Mouse (Mus musculus): ENCODE results near the gene Abraxas1. TPM values are rescaled to one million over a fixed set of nuclear protein-coding genes. Genes with fewer than 3 reads are reported as not detected.

Gene Abraxas1
- polyA plus RNA-seq, 1 experiment from 2014 or later = 32.3 TPM

DNA sequence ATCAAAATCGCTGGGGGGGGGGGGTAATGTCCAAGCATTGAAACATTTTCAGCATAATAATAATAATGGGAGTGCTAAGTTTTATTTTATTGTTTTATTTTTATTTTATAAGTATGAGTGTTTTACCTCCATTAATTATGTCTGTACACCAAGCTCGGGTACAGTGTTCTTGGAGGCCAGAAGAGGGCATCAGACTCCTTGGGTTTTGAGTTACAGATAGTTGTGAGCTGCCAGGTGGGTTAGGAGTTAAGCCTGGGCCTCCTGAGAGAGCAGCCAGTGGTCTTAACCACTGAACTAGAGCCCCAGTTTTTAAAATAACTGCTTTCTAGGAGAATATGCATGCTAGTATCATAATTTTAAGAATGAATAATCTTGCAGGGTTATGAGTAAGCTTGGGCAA is 5.2 kb upstream of the Abraxas1 start:
- Histone ChIP-seq H3K9me3 (ENCODE audit: control insufficient read depth, low read length) (no peaks in the 10 kb centered on the region), H3K9ac (ENCODE audit: low read length) (no peak overlapping the region), H3K4me2 (ENCODE audit: low read length) (no peak overlapping the region), H3K4me1 (ENCODE audit: control insufficient read depth in 2 of 2, insufficient read depth in 2 of 2, low read length in 2 of 2) (peaks cover 0 to 3% of the 10 kb centered on the region in 2 experiments; a peak in 1 of 4 replicates), H3K4me3 (ENCODE audit: control insufficient read depth in 1 of 2, insufficient read depth in 1 of 2, low read depth in 1 of 2, low read length in 2 of 2) (no peak overlapping the region), H3K27me3 (ENCODE audit: control insufficient read depth, insufficient read depth, low read length) (no peaks in the 10 kb centered on the region), H3K36me3 (ENCODE audit: control insufficient read depth, insufficient read depth, low read length) (no peaks in the 10 kb centered on the region), H3K27ac (replicated peaks in 1 of 2; ENCODE audit: control insufficient read depth in 1 of 2, insufficient read depth in 1 of 2, low read depth in 2 of 2, low read length in 2 of 2) (no peak overlapping the region)
- WGBS = 25% methylated on average over 2 of the region's 2 CpGs
- ATAC-seq (ENCODE audit: insufficient number of reproducible peaks, insufficient read depth, low FRiP score, low read depth) = no peak

DNA sequence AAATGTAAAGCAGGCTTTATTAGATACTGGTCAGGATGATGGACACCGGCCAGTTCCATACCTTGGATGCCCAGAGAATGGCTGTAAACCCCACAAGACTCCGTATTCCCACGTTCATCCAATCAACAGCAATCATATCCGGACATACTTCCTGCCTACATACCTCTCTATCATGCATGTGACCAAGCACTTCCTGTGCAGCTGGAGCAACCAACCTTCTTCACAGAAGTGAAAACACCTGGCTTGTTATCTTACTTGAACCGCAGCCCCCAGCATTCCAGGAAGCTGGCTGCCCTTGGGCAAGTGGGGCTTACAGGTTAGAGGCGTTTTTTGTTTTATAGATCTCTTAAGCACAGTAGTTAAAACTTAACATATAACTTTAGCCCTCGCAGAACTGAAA is 2.1 kb upstream of the Abraxas1 start:
- WGBS = 77% methylated on average over 7 of the region's 7 CpGs
- H3K4me2 ChIP-seq (ENCODE audit: low read length) = no peak overlapping the region
- ATAC-seq (ENCODE audit: insufficient number of reproducible peaks, insufficient read depth, low FRiP score, low read depth) = no peak

GRCm38 (mm10) chr5:100821375-100821774 is 610 bp upstream of the Abraxas1 start:
- H3K4me3 ChIP-seq (ENCODE audit: control insufficient read depth in 1 of 2, insufficient read depth in 1 of 2, low read depth in 1 of 2, low read length in 2 of 2) = peak overlapping the region in 1 of 2 experiments; percentile 84; a peak in 2 of 4 replicates
- H3K4me2 ChIP-seq (ENCODE audit: low read length) = peak overlapping the region; percentile 78
- H3K9ac ChIP-seq (ENCODE audit: low read length) = peak overlapping the region; percentile 97
- no peak for ATAC-seq (ENCODE audit: insufficient number of reproducible peaks, insufficient read depth, low FRiP score, low read depth)
- H3K4me1 ChIP-seq (ENCODE audit: control insufficient read depth in 2 of 2, insufficient read depth in 2 of 2, low read length in 2 of 2) = peaks cover 0 to 8% of the 10 kb centered on the region in 2 experiments; a peak in 2 of 4 replicates
- no peak overlapping the region for H3K27ac ChIP-seq (replicated peaks in 1 of 2; ENCODE audit: control insufficient read depth in 1 of 2, insufficient read depth in 1 of 2, low read depth in 2 of 2, low read length in 2 of 2)
- 78% methylated on average over 8 of the region's 8 CpGs for WGBS
- H3K36me3 ChIP-seq (ENCODE audit: control insufficient read depth, insufficient read depth, low read length) = peaks cover 21% of the 10 kb centered on the region
- H3K9me3 ChIP-seq (ENCODE audit: control insufficient read depth, low read length) = no peaks in the 10 kb centered on the region
- H3K27me3 ChIP-seq (ENCODE audit: control insufficient read depth, insufficient read depth, low read length) = no peaks in the 10 kb centered on the region

More for the DNA sequence above, 2.1 kb upstream of the Abraxas1 start:
- Histone ChIP-seq H3K4me1 (ENCODE audit: control insufficient read depth in 2 of 2, insufficient read depth in 2 of 2, low read length in 2 of 2) (peaks cover 0 to 8% of the 10 kb centered on the region in 2 experiments; a peak in 2 of 4 replicates), H3K27ac (replicated peaks in 1 of 2; ENCODE audit: control insufficient read depth in 1 of 2, insufficient read depth in 1 of 2, low read depth in 2 of 2, low read length in 2 of 2) (no peak overlapping the region), H3K36me3 (ENCODE audit: control insufficient read depth, insufficient read depth, low read length) (peaks cover 7% of the 10 kb centered on the region), H3K27me3 (ENCODE audit: control insufficient read depth, insufficient read depth, low read length) (no peaks in the 10 kb centered on the region), H3K4me3 (ENCODE audit: control insufficient read depth in 1 of 2, insufficient read depth in 1 of 2, low read depth in 1 of 2, low read length in 2 of 2) (no peak overlapping the region), H3K9me3 (ENCODE audit: control insufficient read depth, low read length) (no peaks in the 10 kb centered on the region), H3K9ac (ENCODE audit: low read length) (no peak overlapping the region)

- H3K27me3 ChIP-seq (ENCODE audit: control insufficient read depth, insufficient read depth, low read length) = no peaks in the 10 kb centered on the region
- 32% methylated on average over 16 of the region's 16 CpGs for WGBS
- H3K4me1 ChIP-seq (ENCODE audit: control insufficient read depth in 2 of 2, insufficient read depth in 2 of 2, low read length in 2 of 2) = peaks cover 0 to 8% of the 10 kb centered on the region in 2 experiments; a peak in 2 of 4 replicates
- H3K4me3 ChIP-seq (ENCODE audit: control insufficient read depth in 1 of 2, insufficient read depth in 1 of 2, low read depth in 1 of 2, low read length in 2 of 2) = peak overlapping the region; percentile 73 to 84
- peak overlapping the region; percentile 97 for H3K9ac ChIP-seq (ENCODE audit: low read length)
- ATAC-seq (ENCODE audit: insufficient number of reproducible peaks, insufficient read depth, low FRiP score, low read depth) = no peak
- H3K27ac ChIP-seq (replicated peaks in 1 of 2; ENCODE audit: control insufficient read depth in 1 of 2, insufficient read depth in 1 of 2, low read depth in 2 of 2, low read length in 2 of 2) = peak overlapping the region; percentile 75 to 89
- H3K4me2 ChIP-seq (ENCODE audit: low read length) = peak overlapping the region; percentile 78
- no peaks in the 10 kb centered on the region for H3K9me3 ChIP-seq (ENCODE audit: control insufficient read depth, low read length)
- H3K36me3 ChIP-seq (ENCODE audit: control insufficient read depth, insufficient read depth, low read length) = peaks cover 32% of the 10 kb centered on the region
These were observed 941 bp downstream of the Abraxas1 start for GRCm38 (mm10) chr5:100819568-100820480.

DNA sequence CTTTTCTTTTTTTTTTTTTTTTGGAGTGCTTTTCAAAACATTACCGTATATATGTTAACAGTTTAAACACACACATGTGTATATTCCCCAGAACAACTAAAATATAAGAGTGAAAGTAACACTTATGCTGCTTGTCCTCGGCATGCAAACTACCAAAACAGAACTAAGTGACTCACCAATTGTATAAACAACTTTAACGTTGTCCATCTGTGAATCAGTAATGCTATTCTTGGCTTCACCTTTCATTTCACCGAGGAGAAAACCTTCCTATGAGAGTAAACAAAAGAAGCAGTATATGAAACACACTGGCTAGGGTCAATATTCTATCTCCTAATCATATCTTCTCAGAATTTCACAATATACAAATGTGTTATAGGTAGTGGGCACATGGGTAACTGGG is 2.4 kb downstream of the Abraxas1 start:
- Histone ChIP-seq H3K27me3 (ENCODE audit: control insufficient read depth, insufficient read depth, low read length) (no peaks in the 10 kb centered on the region), H3K4me1 (ENCODE audit: control insufficient read depth in 2 of 2, insufficient read depth in 2 of 2, low read length in 2 of 2) (peaks cover 0 to 8% of the 10 kb centered on the region in 2 experiments; a peak in 2 of 4 replicates), H3K4me2 (ENCODE audit: low read length) (no peak overlapping the region), H3K4me3 (ENCODE audit: control insufficient read depth in 1 of 2, insufficient read depth in 1 of 2, low read depth in 1 of 2, low read length in 2 of 2) (no peak overlapping the region), H3K9ac (ENCODE audit: low read length) (no peak overlapping the region), H3K36me3 (ENCODE audit: control insufficient read depth, insufficient read depth, low read length) (peaks cover 46% of the 10 kb centered on the region), H3K27ac (replicated peaks in 1 of 2; ENCODE audit: control insufficient read depth in 1 of 2, insufficient read depth in 1 of 2, low read depth in 2 of 2, low read length in 2 of 2) (no peak overlapping the region), H3K9me3 (ENCODE audit: control insufficient read depth, low read length) (no peaks in the 10 kb centered on the region)
- ATAC-seq (ENCODE audit: insufficient number of reproducible peaks, insufficient read depth, low FRiP score, low read depth) = no peak
- 84% methylated on average over 4 of the region's 4 CpGs for WGBS

- Histone ChIP-seq H3K4me2 (ENCODE audit: low read length) (peak within 1 kb of the TSS; percentile 97), H3K9me3 (ENCODE audit: control insufficient read depth, low read length) (no peaks in the 10 kb centered on the region), H3K27ac (replicated peaks in 1 of 2; ENCODE audit: control insufficient read depth in 1 of 2, insufficient read depth in 1 of 2, low read depth in 2 of 2, low read length in 2 of 2) (no peak within 1 kb of the TSS), H3K9ac (ENCODE audit: low read length) (peak within 1 kb of the TSS; percentile 85), H3K36me3 (ENCODE audit: control insufficient read depth, insufficient read depth, low read length) (peaks cover 54% of the 10 kb centered on the region), H3K27me3 (ENCODE audit: control insufficient read depth, insufficient read depth, low read length) (no peaks in the 10 kb centered on the region), H3K4me3 (ENCODE audit: control insufficient read depth in 1 of 2, insufficient read depth in 1 of 2, low read depth in 1 of 2, low read length in 2 of 2) (peak within 1 kb of the TSS; percentile 73 to 85), H3K4me1 (ENCODE audit: control insufficient read depth in 2 of 2, insufficient read depth in 2 of 2, low read length in 2 of 2) (peaks cover 0 to 11% of the 10 kb centered on the region in 2 experiments; a peak in 1 of 4 replicates)
- WGBS = under 1% methylated on average over 67 of the region's 67 CpGs
- ATAC-seq (ENCODE audit: insufficient number of reproducible peaks, insufficient read depth, low FRiP score, low read depth) = peak; percentile 89
These were observed 22.5 kb downstream of the Abraxas1 start, which contains the start of the genes Helq and Mrps18c for GRCm38 (mm10) chr5:100798165-100798860. Gene Helq (minus strand): TSS chr5:100798598. Gene Mrps18c (plus strand): TSS chr5:100798627.

DNA sequence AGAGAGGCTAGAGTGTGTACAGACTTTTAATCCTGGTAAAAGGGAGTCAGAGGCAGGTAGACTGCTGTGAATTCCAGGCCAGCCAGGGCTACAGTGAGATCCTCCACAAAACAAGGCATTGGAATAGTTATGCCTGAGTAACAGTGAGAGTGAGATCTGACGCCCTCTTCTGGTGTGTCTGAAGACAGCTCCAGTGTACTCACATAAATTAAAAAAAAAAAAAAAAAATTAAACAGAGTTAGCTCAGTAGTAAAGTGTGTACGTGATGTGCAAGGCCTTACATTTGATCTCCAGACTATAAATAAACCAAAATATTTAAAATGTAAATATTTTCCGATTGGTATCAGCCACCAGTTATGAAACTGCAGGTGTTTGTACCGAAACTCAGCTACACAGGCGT is 26.7 kb downstream of the Abraxas1 start:
- no peak for ATAC-seq (ENCODE audit: insufficient number of reproducible peaks, insufficient read depth, low FRiP score, low read depth)
- Histone ChIP-seq H3K4me3 (ENCODE audit: control insufficient read depth in 1 of 2, insufficient read depth in 1 of 2, low read depth in 1 of 2, low read length in 2 of 2) (no peak overlapping the region), H3K9me3 (ENCODE audit: control insufficient read depth, low read length) (no peaks in the 10 kb centered on the region), H3K4me1 (ENCODE audit: control insufficient read depth in 2 of 2, insufficient read depth in 2 of 2, low read length in 2 of 2) (0 out of 4 replicates have a peak, but pooled peaks cover 0 to 6% of the 10 kb centered on the region in 2 experiments), H3K27me3 (ENCODE audit: control insufficient read depth, insufficient read depth, low read length) (no peaks in the 10 kb centered on the region), H3K27ac (replicated peaks in 1 of 2; ENCODE audit: control insufficient read depth in 1 of 2, insufficient read depth in 1 of 2, low read depth in 2 of 2, low read length in 2 of 2) (no peak overlapping the region), H3K36me3 (ENCODE audit: control insufficient read depth, insufficient read depth, low read length) (peaks cover 59% of the 10 kb centered on the region), H3K4me2 (ENCODE audit: low read length) (no peak overlapping the region), H3K9ac (ENCODE audit: low read length) (no peak overlapping the region)
- WGBS = 79% methylated on average over 5 of the region's 5 CpGs
